Mouse (Mus musculus): ENCODE measurements around the gene Nup62cl.

- no peak for TF ChIP-seq TAL1 (IDR thresholded peaks at IDR 0.05; ENCODE audit: low read length)
- no peak for TF ChIP-seq GATA1 (IDR thresholded peaks at IDR 0.05; ENCODE audit: low read length)
Observed at GRCm38 (mm10) chrX:140094066-140094465, 31.6 kb upstream of the Nup62cl start.

All from erythroblast, embryonic 14.5 days (primary cell).